Mouse (Mus musculus): Measurements from ENCODE around the gene Fam131c.

- no peak for TF ChIP-seq CTCF (IDR thresholded peaks at IDR 0.05; ENCODE audit: low read depth)
- no peak for TF ChIP-seq EP300 (IDR thresholded peaks at IDR 0.05; ENCODE audit: low read depth)
Observed at GRCm38 (mm10) chr4:141422841-141423240, 54.8 kb downstream of the Fam131c start.
